Mouse (Mus musculus) spleen, adult 2 months (tissue): ENCODE measurements around the gene 3110082I17Rik.

Experiments
- CTCF ChIP-seq: fragments of 200-500 bp; IDR thresholded peaks from 2 replicates; pipeline ENCODE4 v1.5.1; 2011; ENCODE audit warnings: mild to moderate bottlenecking, inconsistent platforms; ENCODE audit not compliant: insufficient read depth, insufficient read length, insufficient replicate concordance; ENCODE audit errors: extremely low read depth
- POLR2A ChIP-seq: fragments of 200-500 bp; IDR thresholded peaks from 2 replicates; pipeline ENCODE4 v1.6.1; 2011; ENCODE audit warnings: low read depth, low read length, inconsistent platforms

- TF ChIP-seq CTCF = no peak
- TF ChIP-seq POLR2A = no peak
Measured at GRCm38 (mm10) chr5:139317751-139318504, 142.4 kb downstream of the 3110082I17Rik start.
